In genomic region chr10:117818600-117818999, GRCm38 (mm10) we compare ENCODE assay signal across 14 mouse cellular contexts.
"Had no signal": no experiment of that assay in that cellular context is flagged by ENCODE, and none has a peak within 500 bp of the region (broad histone marks: within the 10 kb centered on the region; RNA-seq: fewer than 3 reads in every experiment).

No protein-coding gene starts in this region.

- ATAC-seq: intestine, embryonic 16.5 days had no signal

- H3K4me1 ChIP-seq: limb, embryonic 13.5 days; liver, embryonic 15.5 days; lung, embryonic 15.5 days; midbrain, embryonic 10.5 days; neural tube, embryonic 12.5 days had no signal

- H3K4me3 ChIP-seq: layer of hippocampus, adult 2 months; limb, embryonic 13.5 days; liver, embryonic 15.5 days; lung, embryonic 15.5 days; midbrain, embryonic 10.5 days; neural tube, embryonic 12.5 days had no signal

- DNase-seq: kidney, adult 9 months; kidney, postnatal 4 days; left cerebral cortex, postnatal 4 days; midbrain, embryonic 14.5 days; right cerebral cortex, adult 18-20 months; right cerebral cortex, postnatal 25 days; thymus, postnatal 4 days had no signal
